Mouse (Mus musculus): ENCODE data around the gene Podxl2.

The Podxl2 gene

DNA sequence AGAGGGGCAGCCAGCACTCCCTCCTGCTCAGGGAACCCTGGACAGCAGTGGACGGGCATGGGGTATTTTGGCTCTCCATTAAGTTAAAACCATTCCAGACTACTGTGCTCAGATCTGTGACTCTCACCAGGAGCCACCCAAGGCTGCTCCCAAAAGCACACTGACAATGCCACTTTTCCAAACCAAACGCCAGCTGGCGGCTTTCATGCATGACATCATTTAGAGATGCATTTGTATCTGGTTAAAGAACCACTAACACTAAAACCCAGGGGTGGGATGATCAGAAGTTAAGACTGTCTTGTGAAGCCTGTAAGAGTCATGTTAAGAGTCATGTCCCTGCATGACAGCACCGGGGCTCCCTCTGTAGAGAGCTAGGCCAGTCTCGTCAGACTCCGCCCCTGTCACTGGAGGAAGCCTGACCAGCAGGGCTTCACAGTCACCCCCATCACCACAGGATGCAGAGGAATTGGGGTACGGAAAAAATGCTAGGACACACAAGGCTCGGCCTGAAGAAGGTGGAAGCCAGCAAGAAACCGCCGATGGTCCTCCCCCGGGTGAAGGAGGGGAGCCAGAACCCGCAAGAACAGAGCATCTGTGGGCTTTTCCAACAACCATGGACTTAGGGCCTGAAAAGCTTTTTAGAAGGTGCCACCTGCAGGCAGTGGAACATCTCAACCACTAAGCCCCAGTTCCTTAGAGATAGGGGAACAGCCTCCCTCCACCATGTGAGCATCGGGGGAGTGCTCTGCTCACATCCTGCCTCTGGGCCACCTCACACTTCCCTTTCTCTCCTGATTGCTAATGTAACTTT, 47.2 kb downstream of the Podxl2 start:
- DNase-seq (ENCODE audit: low spot score): no peak

- DNase-seq (ENCODE audit: low spot score): no peak
These were observed 47.9 kb downstream of the Podxl2 start for GRCm38 (mm10) chr6:88826965-88827364.

GRCm38 (mm10) chr6:88826545-88826944, 48.3 kb downstream of the Podxl2 start:
- no peak for DNase-seq (ENCODE audit: low spot score)

DNA sequence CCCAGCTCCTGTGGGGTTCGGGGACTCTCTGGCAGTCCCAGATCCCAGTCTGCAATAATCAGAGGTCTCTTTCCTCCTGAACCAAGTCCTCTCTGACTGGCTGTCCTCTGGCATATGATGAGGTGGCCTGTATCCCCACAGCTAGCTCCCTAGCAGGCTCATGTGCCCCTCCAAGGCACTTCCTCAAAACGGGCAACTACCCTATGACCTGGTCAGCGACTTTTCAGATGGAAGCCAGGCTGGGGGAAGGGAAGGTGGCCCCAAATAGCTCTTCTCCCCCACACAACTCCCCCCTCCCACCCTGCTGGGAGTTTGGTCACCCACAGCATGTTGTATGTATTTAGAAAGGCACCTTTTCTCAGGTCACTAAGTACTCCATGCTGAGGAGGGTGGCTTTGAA, 48.8 kb downstream of the Podxl2 start:
- no peak for DNase-seq (ENCODE audit: low spot score)

- DNase-seq (ENCODE audit: low spot score): no peak
These were observed 50.7 kb downstream of the Podxl2 start for GRCm38 (mm10) chr6:88824183-88824582.

DNA sequence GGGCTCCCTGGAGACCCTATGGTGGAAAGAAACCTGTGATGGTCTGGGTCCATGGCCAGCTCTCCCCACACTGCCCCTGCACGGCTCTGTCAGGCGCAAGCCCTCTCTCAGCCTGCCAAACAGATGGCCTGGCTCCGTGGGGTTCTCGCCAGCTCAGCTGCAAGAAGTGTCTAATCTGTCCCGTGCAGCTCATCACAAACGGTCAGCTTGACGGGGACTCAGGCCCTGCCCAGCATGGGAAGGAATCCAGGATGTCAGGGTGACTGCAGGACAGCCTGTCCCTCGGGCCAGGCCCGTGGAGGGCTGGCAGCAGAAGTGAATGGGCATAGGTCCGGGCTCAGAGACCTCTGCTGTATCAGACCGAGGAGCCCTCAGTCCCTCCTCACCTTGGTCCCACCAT, 52.9 kb downstream of the Podxl2 start:
- DNase-seq (ENCODE audit: low spot score): no peak

DNA sequence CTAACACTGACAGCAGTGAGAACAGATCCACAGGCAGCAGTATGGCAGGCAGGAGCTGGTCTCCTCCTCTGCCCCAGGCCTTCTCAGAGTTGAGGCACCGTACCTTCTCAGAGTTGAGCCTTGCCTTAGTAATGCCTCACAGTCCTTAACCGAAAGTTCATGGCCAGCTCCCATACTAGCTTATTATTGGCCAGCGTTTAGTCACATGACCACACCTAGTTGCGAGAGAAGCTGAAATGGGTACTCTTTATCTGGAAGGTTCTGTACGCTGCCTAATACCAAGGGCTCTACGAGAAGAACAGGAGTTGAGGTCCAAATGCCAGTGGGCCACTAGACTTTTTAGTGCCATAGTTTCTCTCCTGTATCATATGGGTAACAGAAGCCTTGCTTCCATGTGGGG, 53.5 kb downstream of the Podxl2 start:
- no peak for DNase-seq (ENCODE audit: low spot score)

GRCm38 (mm10) chr6:88820853-88821252, 54.0 kb downstream of the Podxl2 start:
- DNase-seq (ENCODE audit: low spot score): no peak

GRCm38 (mm10) chr6:88816913-88817312, 57.9 kb downstream of the Podxl2 start:
- no peak for DNase-seq (ENCODE audit: low spot score)

- DNase-seq (ENCODE audit: low spot score): no peak
These were observed 59.4 kb downstream of the Podxl2 start for GRCm38 (mm10) chr6:88815489-88815888.

- no peak for DNase-seq (ENCODE audit: low spot score)
These were observed 59.8 kb downstream of the Podxl2 start for GRCm38 (mm10) chr6:88815036-88815435.

GRCm38 (mm10) chr6:88813832-88814231, 61.0 kb downstream of the Podxl2 start:
- no peak for DNase-seq (ENCODE audit: low spot score)

DNA sequence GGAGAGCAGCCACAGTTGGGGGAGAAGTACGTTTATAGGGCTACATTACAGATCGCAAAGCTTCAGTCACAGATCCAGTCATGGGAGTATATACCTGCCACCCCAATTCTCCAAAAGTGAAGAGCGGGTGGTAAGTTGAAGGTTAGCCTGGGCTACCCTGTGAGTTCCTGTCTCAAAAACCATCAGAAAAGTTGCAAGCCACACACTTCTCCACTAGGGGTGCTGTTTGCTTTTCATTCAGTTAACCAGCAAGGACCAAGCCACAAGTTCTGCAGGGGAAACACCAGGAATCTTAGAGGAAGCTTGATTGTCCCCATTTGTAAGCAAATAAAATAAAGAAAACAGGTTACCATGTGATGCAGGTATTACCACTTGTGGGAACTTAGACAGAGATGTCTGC, 62.0 kb downstream of the Podxl2 start:
- DNase-seq (ENCODE audit: low spot score): no peak

GRCm38 (mm10) chr6:88811880-88812400, 62.9 kb downstream of the Podxl2 start:
- DNase-seq (ENCODE audit: low spot score): no peak

GRCm38 (mm10) chr6:88811396-88811795, 63.4 kb downstream of the Podxl2 start:
- DNase-seq (ENCODE audit: low spot score): no peak

DNA sequence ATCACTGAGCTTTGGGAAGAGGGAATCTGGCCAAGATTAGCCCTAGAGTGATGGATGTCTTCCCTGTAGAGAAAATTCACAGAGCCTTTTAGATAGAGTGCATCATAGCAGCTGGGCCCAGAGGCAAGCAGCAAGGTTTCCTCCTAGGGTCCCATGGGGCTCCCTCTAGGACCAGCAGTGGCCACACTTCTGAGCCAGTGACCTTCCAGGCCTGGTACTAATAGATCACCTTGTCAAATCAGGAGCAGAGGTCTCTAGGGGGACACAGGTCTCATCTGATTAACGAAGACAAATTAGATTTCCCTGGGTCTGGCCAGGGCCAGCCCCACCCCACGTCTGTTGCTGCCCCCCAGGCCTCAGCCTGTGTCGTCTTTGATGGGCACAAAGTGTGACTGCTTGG, 64.6 kb downstream of the Podxl2 start:
- no peak for DNase-seq (ENCODE audit: low spot score)

DNA sequence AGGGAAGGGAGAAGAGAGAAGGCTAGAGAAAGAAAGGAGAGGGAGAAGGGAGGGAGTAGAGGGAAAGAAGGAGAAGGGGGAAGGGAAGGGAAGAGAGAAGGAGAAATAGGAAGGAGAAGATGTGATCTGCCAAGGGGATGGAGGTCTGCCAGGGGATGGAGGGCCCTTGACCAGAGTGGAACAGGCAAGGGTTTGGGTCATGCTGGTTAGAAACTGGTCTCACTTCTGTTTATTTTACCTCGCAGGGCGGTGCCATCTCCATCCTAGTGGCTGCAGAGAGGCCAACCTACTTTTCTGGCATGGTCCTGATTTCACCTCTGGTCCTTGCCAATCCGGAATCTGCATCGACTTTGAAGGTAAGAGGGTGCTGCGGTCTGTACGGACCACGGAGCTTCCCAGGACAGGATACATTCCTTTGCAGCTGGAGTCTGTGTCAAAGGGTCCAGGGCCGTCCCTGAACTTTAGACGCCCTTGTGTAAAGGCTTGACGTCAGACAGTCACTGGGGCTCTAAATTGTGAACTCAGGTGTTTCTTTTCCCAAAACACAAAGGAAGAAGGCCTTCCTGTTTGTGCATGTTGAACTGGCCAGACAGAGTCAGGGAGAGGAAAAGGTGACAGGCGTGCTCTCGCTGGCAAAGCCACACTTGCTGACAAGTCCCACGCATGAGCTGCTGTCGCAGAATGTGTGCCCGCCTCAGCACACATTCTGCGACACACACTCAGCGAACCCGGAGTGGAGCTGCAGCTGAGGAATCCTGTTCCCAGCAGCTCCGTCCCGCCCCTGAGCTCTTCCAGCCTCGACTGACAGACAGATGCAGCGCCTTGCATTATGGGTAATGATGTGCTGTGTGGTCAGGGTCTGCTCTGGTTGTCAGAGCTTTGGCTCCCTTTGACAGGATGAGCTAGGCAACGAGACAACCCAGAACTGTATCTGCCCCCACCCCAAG, 65.5 kb downstream of the Podxl2 start:
- DNase-seq (ENCODE audit: low spot score): no peak

GRCm38 (mm10) chr6:88804966-88805577, 69.8 kb downstream of the Podxl2 start:
- no peak for DNase-seq (ENCODE audit: low spot score)

GRCm38 (mm10) chr6:88803957-88804695, 70.7 kb downstream of the Podxl2 start:
- no peak for DNase-seq (ENCODE audit: low spot score)

- no peak for DNase-seq (ENCODE audit: low spot score)
These were observed 71.8 kb downstream of the Podxl2 start for GRCm38 (mm10) chr6:88803051-88803450.

DNA sequence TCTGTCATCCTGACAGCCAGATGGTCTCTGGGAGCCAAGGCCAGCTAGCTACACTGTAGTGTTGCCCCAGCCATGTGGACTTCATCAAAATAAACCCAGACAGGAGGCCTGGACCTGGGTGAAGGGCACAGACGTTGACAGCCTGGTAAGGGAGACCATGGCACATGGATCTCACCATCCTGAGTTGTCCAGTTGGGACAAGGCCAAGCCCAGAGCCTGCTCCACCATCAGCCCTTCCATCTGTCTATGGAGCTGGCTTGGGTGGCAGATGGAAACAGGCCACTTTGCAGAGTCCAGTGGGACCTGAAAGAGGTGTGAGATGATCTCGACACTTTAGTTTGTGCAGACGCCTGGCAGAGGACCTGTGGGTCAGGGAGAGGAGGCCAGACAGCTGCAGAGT, 74.1 kb downstream of the Podxl2 start:
- no peak for DNase-seq (ENCODE audit: low spot score)

GRCm38 (mm10) chr6:88800191-88800590, 74.7 kb downstream of the Podxl2 start:
- no peak for DNase-seq (ENCODE audit: low spot score)

All from spleen, adult 12 weeks (tissue).